Mouse (Mus musculus) brain, embryonic 14.5 days (tissue): ENCODE measurements around the gene Ttc28.

Experiments used
- CTCF ChIP-seq: fragments of 200-500 bp; IDR thresholded peaks from 2 replicates; pipeline ENCODE4 v1.5.1; 2012; ENCODE audit warnings: inconsistent platforms, mild to moderate bottlenecking, moderate library complexity, borderline replicate concordance; ENCODE audit not compliant: insufficient read depth, insufficient read length; ENCODE audit errors: extremely low read depth
- POLR2A ChIP-seq: fragments of 200-500 bp; IDR thresholded peaks from 2 replicates; pipeline ENCODE4 v1.6.1; 2012; ENCODE audit warnings: mild to moderate bottlenecking, inconsistent platforms, borderline replicate concordance; ENCODE audit not compliant: poor library complexity, insufficient read depth, insufficient read length, severe bottlenecking; ENCODE audit errors: extremely low read depth

GRCm38 (mm10) chr5:110898169-110898568, 18.6 kb downstream of the Ttc28 start:
- TF ChIP-seq POLR2A: no peak
- no peak for TF ChIP-seq CTCF
